Mouse (Mus musculus): ENCODE results near the gene Prkce.

Prkce gene

DNA sequence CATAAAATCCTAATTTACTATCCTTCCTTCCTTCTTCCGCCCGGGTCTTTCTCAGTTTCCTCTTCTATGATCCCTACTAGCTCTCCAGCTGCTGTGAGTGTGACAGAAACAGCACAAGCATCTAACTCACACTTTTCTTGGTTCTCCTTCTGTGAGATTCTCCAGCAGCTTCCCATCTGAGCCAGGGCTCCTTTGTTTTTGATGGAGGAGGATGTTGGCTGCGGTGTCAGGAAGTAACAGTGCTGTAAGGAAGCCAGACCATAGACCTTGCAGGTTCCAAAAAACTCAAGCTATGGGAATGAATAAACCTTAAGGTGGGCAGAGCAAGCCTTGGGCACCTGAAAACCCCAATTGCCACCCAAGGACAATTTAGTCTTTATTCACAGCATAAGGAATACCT, 537.7 kb downstream of the Prkce start:
- CTCF ChIA-PET, result no interaction called here

GRCm38 (mm10) chr17:86706467-86706866, 538.9 kb downstream of the Prkce start:
- POLR2A ChIA-PET, result interaction anchor here in 2 of 4 experiments (0.6 to 1.2 kb wide), 4 partner anchors 16 to 917 kb away, joined by 3 to 5 read pairs (median 4); no protein-coding TSS in a partner anchor

More for the DNA sequence above, 537.7 kb downstream of the Prkce start:
- POLR2A ChIA-PET, result no interaction called here

More at GRCm38 (mm10) chr17:86706467-86706866, 538.9 kb downstream of the Prkce start:
- CTCF ChIA-PET, result no interaction called here

Measured in embryonic stem cell, embryonic (primary cell).